Mouse (Mus musculus) heart, embryonic 16.5 days (tissue): ENCODE measurements around the gene Znrd1as. TPM values are rescaled to one million over a fixed set of nuclear protein-coding genes. Genes with fewer than 3 reads are reported as not detected.
"Not testable (repeated sequence)": the region's sequence is repeated elsewhere in the genome, so short reads cannot be mapped to it uniquely, and the experiment has no call there.

Source experiments
- ATAC-seq: fragments of 200-750 bp; cut with Nextera tagmentation; replicated peaks from 2 replicates; pipeline ENCODE4 v1.8.0; 2017; ENCODE audit warnings: moderate number of reproducible peaks; ENCODE audit not compliant: insufficient read depth, low FRiP score; ENCODE audit errors: extremely low read depth
- H3K27ac ChIP-seq: fragments of 300-500 bp; sonication (generic); 2 replicates; pipeline ENCODE4 v1.5.1; 2014; ENCODE audit warnings: mild to moderate bottlenecking, low read length, control low read depth, moderate library complexity
- H3K27me3 ChIP-seq: fragments of 300-500 bp; sonication (generic); 2 replicates; pipeline ENCODE4 v1.6.1; 2014; ENCODE audit warnings: low read length, mixed read lengths; ENCODE audit not compliant: control insufficient read depth, insufficient read depth
- H3K36me3 ChIP-seq: fragments of 300-500 bp; sonication (generic); 2 replicates; pipeline ENCODE4 v1.6.1; 2014; ENCODE audit not compliant: control insufficient read depth, insufficient read depth
- H3K4me1 ChIP-seq: fragments of 300-500 bp; sonication (generic); 2 replicates; pipeline ENCODE4 v1.6.1; 2014; ENCODE audit warnings: low read length, mixed read lengths; ENCODE audit not compliant: control insufficient read depth, insufficient read depth
- H3K4me2 ChIP-seq: fragments of 300-500 bp; sonication (generic); 2 replicates; pipeline ENCODE4 v1.6.1; 2014; ENCODE audit warnings: low read depth, mild to moderate bottlenecking, control low read depth, low read length
- H3K4me3 ChIP-seq: fragments of 300-500 bp; sonication (generic); 2 replicates; pipeline ENCODE4 v1.5.1; 2014; ENCODE audit warnings: mild to moderate bottlenecking, control low read depth, low read length
- H3K9ac ChIP-seq: fragments of 300-500 bp; sonication (generic); 2 replicates; pipeline ENCODE4 v1.6.1; 2014; ENCODE audit warnings: low read length, control low read depth
- H3K9me3 ChIP-seq: fragments of 300-500 bp; sonication (generic); replicated peaks from 2 replicates; pipeline ENCODE4 v1.6.1; 2016; ENCODE audit warnings: low read length; ENCODE audit not compliant: control insufficient read depth
- WGBS: fragments of 180-500 bp; shearing (Covaris S2); extraction: QIAGEN DNeasy Blood & Tissue Kit; methylation state at CpG from one replicate; pipeline ENCODE4 v1.1.7; 2014; 5-methylcytosine and 5-hydroxymethylcytosine counted together
- polyA plus RNA-seq: library from polyadenylated mRNA; unstranded; fragments of >200 nt; fragmentation: Nextera tagmentation; extraction: Ambion mirVana; gene quantifications from 2 replicates; pipeline ENCODE4 v1.2.1, GENCODE M21; 2015

Znrd1as gene
- polyA plus RNA-seq, 1 experiment from 2014 or later, result 9.3 TPM

GRCm38 (mm10) chr17:36982253-36983155 is 24.1 kb downstream of the Znrd1as start:
- peak; percentile 41; the same call in 1 of the 2 replicates for ATAC-seq

GRCm38 (mm10) chr17:36988475-36988874 is 30.1 kb downstream of the Znrd1as start:
- Histone ChIP-seq H3K4me2 (peak overlapping the region; percentile 56), H3K9me3 (no peaks in the 10 kb centered on the region), H3K27ac (no peak overlapping the region), H3K27me3 (peaks cover 17% of the 10 kb centered on the region), H3K4me3 (peak overlapping the region; percentile 37), H3K36me3 (no peaks in the 10 kb centered on the region), H3K9ac (no peak overlapping the region), H3K4me1 (peaks cover 4% of the 10 kb centered on the region; the same call in 1 of the 2 replicates)
- 9% methylated on average over 24 of the region's 24 CpGs for WGBS
- no peak; the same call in 1 of the 2 replicates for ATAC-seq

More at GRCm38 (mm10) chr17:36982253-36983155, 24.1 kb downstream of the Znrd1as start:
- H3K36me3 ChIP-seq, result no peaks in the 10 kb centered on the region
- no peak overlapping the region for H3K9ac ChIP-seq
- no peak overlapping the region for H3K4me3 ChIP-seq
- no peak overlapping the region for H3K27ac ChIP-seq
- peaks cover 7% of the 10 kb centered on the region for H3K4me1 ChIP-seq
- peaks cover 3% of the 10 kb centered on the region for H3K27me3 ChIP-seq
- H3K4me2 ChIP-seq, result no peak overlapping the region
- H3K9me3 ChIP-seq, result no peaks in the 10 kb centered on the region
- WGBS, result 43% methylated on average over 5 of the region's 5 CpGs

- peak within 1 kb of the TSS; percentile 37 for H3K4me3 ChIP-seq
Observed at GRCm38 (mm10) chr17:36989437-36989836, 31.0 kb downstream of the Znrd1as start, which contains the start of gene H2-M5. Gene H2-M5, minus strand, starts transcription at chr17:36989537.

GRCm38 (mm10) chr17:36990630-36991029 is 32.2 kb downstream of the Znrd1as start:
- not testable (repeated sequence) for H3K4me2 ChIP-seq, H3K9ac ChIP-seq, H3K36me3 ChIP-seq, H3K4me3 ChIP-seq, H3K4me1 ChIP-seq, H3K27ac ChIP-seq, H3K9me3 ChIP-seq, ATAC-seq
- H3K27me3 ChIP-seq, result peaks cover 17% of the 10 kb centered on the region
- WGBS, result 97% methylated on average over 6 of the region's 6 CpGs

More at GRCm38 (mm10) chr17:36989437-36989836, 31.0 kb downstream of the Znrd1as start, which contains the start of gene H2-M5:
- 32% methylated on average over 5 of the region's 5 CpGs for WGBS
- no peaks in the 10 kb centered on the region for H3K36me3 ChIP-seq
- peaks cover 4% of the 10 kb centered on the region; the same call in 1 of the 2 replicates for H3K4me1 ChIP-seq
- H3K9me3 ChIP-seq, result no peaks in the 10 kb centered on the region
- no peak within 1 kb of the TSS for H3K9ac ChIP-seq
- peaks cover 17% of the 10 kb centered on the region for H3K27me3 ChIP-seq
- H3K4me2 ChIP-seq, result peak within 1 kb of the TSS; percentile 56
- ATAC-seq, result no peak
- no peak within 1 kb of the TSS for H3K27ac ChIP-seq

GRCm38 (mm10) chr17:36992336-36993104 is 34.1 kb downstream of the Znrd1as start:
- no peaks in the 10 kb centered on the region for H3K36me3 ChIP-seq
- H3K27ac ChIP-seq, result no peak overlapping the region
- no peaks in the 10 kb centered on the region for H3K9me3 ChIP-seq
- ATAC-seq, result no peak
- peaks cover 4% of the 10 kb centered on the region; the same call in 1 of the 2 replicates for H3K4me1 ChIP-seq
- H3K4me2 ChIP-seq, result no peak overlapping the region
- H3K27me3 ChIP-seq, result peaks cover 14% of the 10 kb centered on the region
- whole genome bisulfite sequencing, result 57% methylated on average over 3 of the region's 3 CpGs
- H3K9ac ChIP-seq, result no peak overlapping the region
- H3K4me3 ChIP-seq, result no peak overlapping the region

- Histone ChIP-seq H3K4me3 (no peak overlapping the region), H3K9ac (no peak overlapping the region), H3K9me3 (no peaks in the 10 kb centered on the region), H3K4me1 (no peaks in the 10 kb centered on the region), H3K36me3 (no peaks in the 10 kb centered on the region), H3K27ac (no peak overlapping the region), H3K4me2 (no peak overlapping the region), H3K27me3 (peaks cover 2% of the 10 kb centered on the region; the same call in 1 of the 2 replicates)
- ATAC-seq, result no peak
- WGBS, result 87% methylated on average over 4 of the region's 4 CpGs
Observed at GRCm38 (mm10) chr17:36993770-36994325, 35.5 kb downstream of the Znrd1as start.

GRCm38 (mm10) chr17:36994528-36994927 is 36.1 kb downstream of the Znrd1as start:
- Histone ChIP-seq H3K9me3 (no peaks in the 10 kb centered on the region), H3K9ac (no peak overlapping the region), H3K4me1 (no peaks in the 10 kb centered on the region), H3K27ac (no peak overlapping the region), H3K27me3 (no peaks in the 10 kb centered on the region; the same call in 1 of the 2 replicates), H3K4me3 (no peak overlapping the region), H3K36me3 (no peaks in the 10 kb centered on the region), H3K4me2 (no peak overlapping the region)
- WGBS, result 94% methylated on average over 2 of the region's 2 CpGs
- ATAC-seq, result no peak

- Histone ChIP-seq H3K36me3 (no peaks in the 10 kb centered on the region), H3K27me3 (no peaks in the 10 kb centered on the region), H3K9me3 (no peaks in the 10 kb centered on the region), H3K4me1 (no peaks in the 10 kb centered on the region), H3K27ac (no peak overlapping the region), H3K4me2 (no peak overlapping the region), H3K4me3 (no peak overlapping the region), H3K9ac (no peak overlapping the region)
- ATAC-seq, result no peak
- WGBS, result 58% methylated on average over 3 of the region's 3 CpGs
Observed at GRCm38 (mm10) chr17:36995448-36995847, 37.1 kb downstream of the Znrd1as start.
